16 mouse cellular contexts compared by ENCODE assay signal in the genomic region with DNA sequence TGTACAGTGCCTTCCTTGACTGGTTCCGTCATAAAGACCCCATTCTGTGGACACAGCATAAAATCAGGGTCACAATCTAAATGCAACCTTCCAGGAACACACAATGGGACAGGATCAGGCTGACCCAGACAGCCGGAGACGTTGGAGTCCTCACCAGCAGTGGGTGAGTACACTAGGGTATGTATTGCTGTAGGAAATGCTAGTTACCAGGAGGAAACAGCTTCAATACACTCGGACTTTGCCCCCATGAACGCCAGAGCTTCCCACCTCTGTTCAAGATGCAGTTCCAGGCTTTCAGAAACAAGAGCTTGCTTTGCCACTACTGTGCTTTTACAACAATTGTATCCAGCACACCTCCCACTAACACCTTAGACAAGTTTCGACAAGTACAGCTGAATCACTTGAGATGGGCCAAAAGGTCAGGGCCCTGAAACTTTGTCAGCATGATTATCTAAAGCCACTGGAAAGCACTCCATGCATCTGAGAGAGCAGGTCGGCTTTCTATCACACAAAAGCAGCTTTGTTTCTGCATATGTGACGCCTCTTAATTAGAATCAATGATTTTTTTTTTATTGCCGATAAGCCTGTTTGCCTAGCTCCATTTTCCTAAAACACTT.
DNase-seq lines count a peak whose midpoint lies in the region; ATAC-seq and TF ChIP-seq lines count a peak whose summit lies in the region.
"Had no signal": no experiment of that assay in that cellular context is flagged by ENCODE, and none has a peak within 500 bp of the region (broad histone marks: within the 10 kb centered on the region; RNA-seq: fewer than 3 reads in every experiment).

No protein-coding gene starts in this region.

- no peak for TF ChIP-seq EP300 in stomach, postnatal 0 days (optimal IDR thresholded peaks at IDR 0.05)

- whole genome bisulfite sequencing in lung, embryonic 15.5 days: 51% methylated on average over 9 of the region's 9 CpGs
- WGBS in intestine, embryonic 14.5 days: 53% methylated on average over 9 of the region's 9 CpGs
- 48% methylated on average over 9 of the region's 9 CpGs for WGBS in stomach, postnatal 0 days

- peak; percentile 22 for DNase-seq in embryo, embryonic 10.5 days (ENCODE audit: low spot score)
- DNase-seq in embryo, embryonic 11 days: no peak
- no peak for DNase-seq in lung, postnatal 36 days
- peak; percentile 60 for DNase-seq in intestine, embryonic 14.5 days (ENCODE audit: low spot score)
- peak; percentile 57 for DNase-seq in stomach, postnatal 0 days (ENCODE audit: low spot score)
- no peak for DNase-seq in left cerebral cortex, adult 8-10 months (ENCODE audit: low spot score in 2 of 2)
- DNase-seq in cerebellum, postnatal 25 days: no peak
- DNase-seq: cerebellum, adult 2 months; heart, adult 18-20 months; right cerebral cortex, postnatal 14 days had no signal

- peak overlapping the region; percentile 61 for H3K27ac ChIP-seq in lung, embryonic 15.5 days
- H3K27ac ChIP-seq in intestine, embryonic 14.5 days (ENCODE audit: low read depth): peak overlapping the region; percentile 71
- H3K27ac ChIP-seq in stomach, postnatal 0 days (replicated peaks): peak overlapping the region; percentile 56
- H3K27ac ChIP-seq: embryonic facial prominence, embryonic 13.5 days; forebrain, embryonic 13.5 days; hindbrain, embryonic 15.5 days; limb, embryonic 15.5 days; midbrain, embryonic 10.5 days had no signal

- no peaks in the 10 kb centered on the region for H3K9me3 ChIP-seq in lung, embryonic 15.5 days
- no peaks in the 10 kb centered on the region for H3K9me3 ChIP-seq in intestine, embryonic 14.5 days (ENCODE audit: control insufficient read depth, low read length)
- no peaks in the 10 kb centered on the region for H3K9me3 ChIP-seq in stomach, postnatal 0 days (ENCODE audit: control insufficient read depth, low read length)
- H3K9me3 ChIP-seq: embryonic facial prominence, embryonic 13.5 days; forebrain, embryonic 13.5 days; hindbrain, embryonic 15.5 days; limb, embryonic 15.5 days; midbrain, embryonic 10.5 days had no signal

- H3K4me1 ChIP-seq in lung, embryonic 15.5 days: peaks cover 30% of the 10 kb centered on the region
- H3K4me1 ChIP-seq in intestine, embryonic 14.5 days (replicated peaks; ENCODE audit: control insufficient read depth, insufficient read depth, low read length): peaks cover 9% of the 10 kb centered on the region; the same call in 1 of the 2 replicates
- H3K4me1 ChIP-seq in stomach, postnatal 0 days (replicated peaks; ENCODE audit: control insufficient read depth, insufficient read depth): peaks cover 2% of the 10 kb centered on the region; the same call in 1 of the 2 replicates
- H3K4me1 ChIP-seq: hindbrain, embryonic 15.5 days had no signal

- ATAC-seq in lung, embryonic 15.5 days (ENCODE audit: borderline replicate concordance, extremely low read depth, low FRiP score, low TSS enrichment): no peak
- ATAC-seq in intestine, embryonic 14.5 days (replicated peaks; ENCODE audit: low FRiP score, low TSS enrichment, low read depth): peak; percentile 63
- ATAC-seq in stomach, postnatal 0 days (ENCODE audit: low FRiP score, low TSS enrichment): peak; percentile 83
- ATAC-seq: forebrain, embryonic 13.5 days had no signal

- no peak for TF ChIP-seq CTCF in stomach, postnatal 0 days (IDR thresholded peaks at IDR 0.05; ENCODE audit: low read depth)

- no peaks in the 10 kb centered on the region for H3K27me3 ChIP-seq in lung, embryonic 15.5 days
- no peaks in the 10 kb centered on the region for H3K27me3 ChIP-seq in intestine, embryonic 14.5 days (replicated peaks; ENCODE audit: control insufficient read depth, insufficient read depth, low read length)
- no peaks in the 10 kb centered on the region for H3K27me3 ChIP-seq in stomach, postnatal 0 days (ENCODE audit: control insufficient read depth, insufficient read depth, low read length)
- H3K27me3 ChIP-seq: forebrain, embryonic 13.5 days; hindbrain, embryonic 15.5 days; limb, embryonic 15.5 days had no signal

- H3K9ac ChIP-seq in lung, embryonic 15.5 days: no peak overlapping the region
- no peak overlapping the region for H3K9ac ChIP-seq in intestine, embryonic 14.5 days (ENCODE audit: low read length)
- H3K9ac ChIP-seq in stomach, postnatal 0 days (ENCODE audit: low read length): no peak overlapping the region
- H3K9ac ChIP-seq: embryonic facial prominence, embryonic 13.5 days; forebrain, embryonic 13.5 days; hindbrain, embryonic 15.5 days; limb, embryonic 15.5 days had no signal

- H3K4me2 ChIP-seq in lung, embryonic 15.5 days: no peak overlapping the region
- H3K4me2 ChIP-seq in intestine, embryonic 14.5 days (ENCODE audit: low read length): no peak overlapping the region
- no peak overlapping the region for H3K4me2 ChIP-seq in stomach, postnatal 0 days (replicated peaks; ENCODE audit: low read depth)
- H3K4me2 ChIP-seq: embryonic facial prominence, embryonic 13.5 days; forebrain, embryonic 13.5 days; hindbrain, embryonic 15.5 days; limb, embryonic 15.5 days had no signal

- no peaks in the 10 kb centered on the region for H3K36me3 ChIP-seq in lung, embryonic 15.5 days
- H3K36me3 ChIP-seq in intestine, embryonic 14.5 days (ENCODE audit: control insufficient read depth, insufficient read depth, low read length): no peaks in the 10 kb centered on the region
- no peaks in the 10 kb centered on the region for H3K36me3 ChIP-seq in stomach, postnatal 0 days (ENCODE audit: control insufficient read depth, insufficient read depth, low read length)
- H3K36me3 ChIP-seq: embryonic facial prominence, embryonic 13.5 days; hindbrain, embryonic 15.5 days; limb, embryonic 15.5 days; midbrain, embryonic 10.5 days had no signal

- no peak overlapping the region for H3K4me3 ChIP-seq in lung, embryonic 15.5 days
- no peak overlapping the region for H3K4me3 ChIP-seq in intestine, embryonic 14.5 days (ENCODE audit: low read depth, low read length)
- no peak overlapping the region for H3K4me3 ChIP-seq in stomach, postnatal 0 days (ENCODE audit: low read depth, low read length)
- H3K4me3 ChIP-seq: embryonic facial prominence, embryonic 13.5 days; forebrain, embryonic 13.5 days; hindbrain, embryonic 15.5 days; limb, embryonic 15.5 days; midbrain, embryonic 10.5 days had no signal

Comparison
In these comparisons a context has a peak if more than half of its experiments do, and no peak if none do; other contexts are left out.
1. DNase-seq: peak in embryo, embryonic 10.5 days (single experiment), intestine, embryonic 14.5 days (single experiment) and stomach, postnatal 0 days (single experiment); none in embryo, embryonic 11 days (single experiment), lung, postnatal 36 days (single experiment), left cerebral cortex, adult 8-10 months (0 of 2) and cerebellum, postnatal 25 days (0 of 2).
2. Peak in every context shown above with its lines, with median percentiles within 50 percentile points of each other: H3K27ac ChIP-seq.